Mouse (Mus musculus) heart, postnatal 0 days (tissue): ENCODE results near the gene Fam227a. TPM values are rescaled to one million over a fixed set of nuclear protein-coding genes. Genes with fewer than 3 reads are reported as not detected.

Source experiments
- ATAC-seq: fragments of 200-750 bp; cut with Nextera tagmentation; 2 replicates; pipeline ENCODE4 v1.8.0; 2017; ENCODE audit warnings: low read depth, moderate number of reproducible peaks, moderate library complexity; ENCODE audit not compliant: insufficient read depth
- DNase-seq: peaks from one replicate; pipeline ENCODE4 v3.0.0-alpha.2; 2016; ENCODE audit warnings: low spot score
- H3K27ac ChIP-seq: fragments of 300-500 bp; sonication (generic); 2 replicates; pipeline ENCODE4 v1.5.1; 2014; ENCODE audit warnings: low read depth, mild to moderate bottlenecking
- H3K27me3 ChIP-seq: fragments of 300-500 bp; sonication (generic); 2 replicates; pipeline ENCODE4 v1.6.1; 2014; ENCODE audit warnings: low read length, mixed read lengths; ENCODE audit not compliant: control insufficient read depth, insufficient read depth
- H3K36me3 ChIP-seq: fragments of 300-500 bp; sonication (generic); replicated peaks from 2 replicates; pipeline ENCODE4 v1.6.1; 2014; ENCODE audit warnings: low read length, mixed read lengths; ENCODE audit not compliant: control insufficient read depth, insufficient read depth
- H3K4me1 ChIP-seq: fragments of 300-500 bp; sonication (generic); 2 replicates; pipeline ENCODE4 v1.6.1; 2014; ENCODE audit warnings: antibody characterized with exemption; ENCODE audit not compliant: control insufficient read depth, insufficient read depth
- H3K4me2 ChIP-seq: fragments of 300-500 bp; sonication (generic); 2 replicates; pipeline ENCODE4 v1.6.1; 2014; ENCODE audit warnings: low read depth, mild to moderate bottlenecking, low read length, moderate library complexity
- H3K4me3 ChIP-seq: fragments of 300-500 bp; sonication (generic); 2 replicates; pipeline ENCODE4 v1.5.1; 2014; ENCODE audit warnings: low read depth, low read length
- H3K9ac ChIP-seq: fragments of 300-500 bp; sonication (generic); replicated peaks from 2 replicates; pipeline ENCODE4 v1.6.1; 2014; ENCODE audit warnings: low read depth, low read length, mixed read lengths
- H3K9me3 ChIP-seq: fragments of 300-500 bp; sonication (generic); replicated peaks from 2 replicates; pipeline ENCODE4 v1.6.1; 2016; ENCODE audit warnings: low read length; ENCODE audit not compliant: control insufficient read depth
- CTCF ChIP-seq: IDR thresholded peaks from 2 replicates; pipeline ENCODE4 v1.5.1; 2016; ENCODE audit warnings: antibody characterized with exemption, control low read depth, low read depth
- EP300 ChIP-seq: IDR thresholded peaks from 2 replicates; pipeline ENCODE4 v1.6.1; 2016; ENCODE audit warnings: antibody characterized with exemption, low read depth
- WGBS: fragments of 180-500 bp; shearing (Covaris S2); extraction: QIAGEN DNeasy Blood & Tissue Kit; methylation state at CpG from one replicate; pipeline ENCODE4 v1.1.7; 2014; 5-methylcytosine and 5-hydroxymethylcytosine counted together
- polyA plus RNA-seq: library from polyadenylated mRNA; unstranded; fragments of >200 nt; fragmentation: Nextera tagmentation; extraction: Ambion mirVana; gene quantifications from 2 replicates; pipeline ENCODE4 v1.2.1, GENCODE M21; 2015
- total RNA-seq: library from RNA; depleted of rRNA; stranded (reverse); fragments of >200 nt; gene quantifications from 2 replicates; pipeline ENCODE4 v1.2.3, GENCODE M21; 2014; ENCODE audit warnings: low replicate concordance

Fam227a gene
- total and polyA plus RNA-seq, 2 experiments from 2014 or later, result 0.31 to 1.7 TPM

GRCm38 (mm10) chr15:79669195-79669594 lies 10.4 kb upstream of the Fam227a start:
- no peak overlapping the region for H3K4me2 ChIP-seq
- peak; percentile 36; the same call in 1 of the 2 replicates for ATAC-seq
- no peak overlapping the region for H3K27ac ChIP-seq

GRCm38 (mm10) chr15:79664666-79665065 lies 5.9 kb upstream of the Fam227a start:
- Histone ChIP-seq H3K36me3 (peaks cover 22% of the 10 kb centered on the region; the same call in 1 of the 2 replicates), H3K4me3 (no peak overlapping the region), H3K4me2 (no peak overlapping the region), H3K4me1 (peaks cover 12% of the 10 kb centered on the region; the same call in 1 of the 2 replicates), H3K9ac (no peak overlapping the region), H3K9me3 (no peaks in the 10 kb centered on the region), H3K27me3 (no peaks in the 10 kb centered on the region), H3K27ac (no peak overlapping the region)
- 87% methylated on average over 8 of the region's 8 CpGs for WGBS
- TF ChIP-seq CTCF, result no peak
- ATAC-seq (no peak), DNase-seq (no peak)

More at GRCm38 (mm10) chr15:79669195-79669594, 10.4 kb upstream of the Fam227a start:
- no peaks in the 10 kb centered on the region for H3K27me3 ChIP-seq
- H3K4me1 ChIP-seq, result peaks cover 15% of the 10 kb centered on the region; the same call in 1 of the 2 replicates
- no peak for TF ChIP-seq EP300
- peak; percentile 42 for TF ChIP-seq CTCF
- H3K36me3 ChIP-seq, result peaks cover 32% of the 10 kb centered on the region
- no peak overlapping the region for H3K4me3 ChIP-seq
- 51% methylated on average over 10 of the region's 10 CpGs for WGBS
- H3K9me3 ChIP-seq, result no peaks in the 10 kb centered on the region
- H3K9ac ChIP-seq, result no peak overlapping the region
- DNase-seq, result no peak

GRCm38 (mm10) chr15:79661852-79662251 lies 3.1 kb upstream of the Fam227a start:
- H3K27ac ChIP-seq, result no peak overlapping the region
- peaks cover 16% of the 10 kb centered on the region for H3K4me1 ChIP-seq
- H3K36me3 ChIP-seq, result peaks cover 17% of the 10 kb centered on the region; the same call in 1 of the 2 replicates
- DNase-seq (no peak), ATAC-seq (no peak)
- no peak for TF ChIP-seq EP300
- TF ChIP-seq CTCF, result peak; percentile 34; the same call in 1 of the 2 replicates
- 73% methylated on average over 4 of the region's 4 CpGs for whole genome bisulfite sequencing
- no peak overlapping the region for H3K4me2 ChIP-seq
- no peaks in the 10 kb centered on the region for H3K9me3 ChIP-seq
- H3K9ac ChIP-seq, result no peak overlapping the region
- H3K27me3 ChIP-seq, result no peaks in the 10 kb centered on the region
- no peak overlapping the region for H3K4me3 ChIP-seq

- Histone ChIP-seq H3K27ac (peak overlapping the region; percentile 82), H3K9me3 (no peaks in the 10 kb centered on the region), H3K4me2 (peak overlapping the region; percentile 94), H3K9ac (peak overlapping the region; percentile 58), H3K4me1 (peaks cover 9% of the 10 kb centered on the region), H3K36me3 (peaks cover 6% of the 10 kb centered on the region; the same call in 1 of the 2 replicates), H3K27me3 (no peaks in the 10 kb centered on the region), H3K4me3 (peak overlapping the region; percentile 79)
- peak; percentile 63 for TF ChIP-seq CTCF
- no peak for TF ChIP-seq EP300
- ATAC-seq (peak; percentile 25; the same call in 1 of the 2 replicates), DNase-seq (peak; percentile 70)
- 2% methylated on average over 16 of the region's 16 CpGs for WGBS
These were observed 772 bp downstream of the Fam227a start for GRCm38 (mm10) chr15:79657837-79658530.

DNA sequence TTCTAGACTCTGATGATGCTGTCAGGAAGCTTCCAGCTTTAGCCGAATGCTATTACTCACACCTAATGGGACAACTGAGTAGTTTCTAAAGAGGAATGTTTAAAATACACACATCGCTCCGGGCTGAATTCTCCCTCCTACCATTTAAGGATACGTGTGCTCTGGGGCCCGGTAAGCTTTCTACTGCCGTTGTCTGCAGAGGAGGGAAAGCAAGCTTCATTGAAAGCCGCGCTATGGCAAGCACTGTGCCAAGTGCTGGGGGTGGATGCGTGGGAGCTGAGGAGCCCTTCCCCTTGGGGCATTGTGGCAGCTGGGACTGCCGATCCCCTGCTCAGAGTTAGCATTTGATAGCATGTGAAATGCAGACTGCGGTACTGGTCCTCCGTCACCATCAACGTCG lies 2.3 kb downstream of the Fam227a start:
- WGBS, result 87% methylated on average over 14 of the region's 14 CpGs
- Histone ChIP-seq H3K4me2 (no peak overlapping the region), H3K4me3 (no peak overlapping the region), H3K36me3 (no peaks in the 10 kb centered on the region; the same call in 1 of the 2 replicates), H3K9ac (no peak overlapping the region), H3K27me3 (no peaks in the 10 kb centered on the region), H3K4me1 (peaks cover 9% of the 10 kb centered on the region), H3K27ac (no peak overlapping the region), H3K9me3 (no peaks in the 10 kb centered on the region)
- DNase-seq (no peak), ATAC-seq (no peak)
- TF ChIP-seq EP300 (no peak), CTCF (no peak)
